ENCODE assay signal across 10 mouse cellular contexts in the genomic region with DNA sequence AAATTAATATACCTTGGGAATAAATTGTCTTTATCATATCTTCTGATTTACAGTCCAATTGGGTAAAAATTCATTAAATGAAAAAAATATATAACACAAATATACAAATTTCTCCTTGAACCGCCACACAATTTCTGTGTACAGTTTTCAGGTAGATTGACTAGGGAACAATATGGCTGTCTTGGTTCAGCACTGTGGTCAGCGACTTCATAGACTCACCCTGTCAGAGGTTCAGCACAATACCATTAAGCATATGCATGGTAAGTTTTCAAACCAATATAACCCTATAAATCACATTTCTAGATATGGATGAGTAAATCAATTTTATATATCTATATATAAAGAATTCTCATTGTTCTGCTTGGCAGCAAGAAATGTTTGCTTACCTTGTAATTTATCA. TPM values are rescaled to one million over a fixed set of nuclear protein-coding genes. Genes with fewer than 3 reads are reported as not detected.
A peak's percentile ranks its signal among the peaks of the same experiment; 100 is the strongest.
DNase-seq lines count a peak whose midpoint lies in the region; ATAC-seq and TF ChIP-seq lines count a peak whose summit lies in the region.
"Had no signal": no experiment of that assay in that cellular context is flagged by ENCODE, and none has a peak within 500 bp of the region (broad histone marks: within the 10 kb centered on the region; RNA-seq: fewer than 3 reads in every experiment).

No protein-coding gene starts in this region.

- no peak overlapping the region for H3K4me2 ChIP-seq in liver, postnatal 0 days (ENCODE audit: low read depth, low read length)

- no peak for TF ChIP-seq RAD21 in MEL (IDR thresholded peaks at IDR 0.05; ENCODE audit: low read depth, low read length)

- H3K4me1 ChIP-seq in liver, postnatal 0 days (ENCODE audit: insufficient read depth): peaks cover 9% of the 10 kb centered on the region; the same call in 1 of the 2 replicates
- no peaks in the 10 kb centered on the region for H3K4me1 ChIP-seq in MEL (ENCODE audit: control insufficient read depth in 1 of 2, insufficient read depth in 2 of 2, low read length in 2 of 2)
- H3K4me1 ChIP-seq: neural tube, embryonic 13.5 days had no signal

- peak; percentile 42 for DNase-seq in liver, postnatal 0 days
- no peak for DNase-seq in liver
- peak; percentile 58 for DNase-seq in MEL (ENCODE audit: low read depth, low spot score)
- peak; percentile 40 for DNase-seq in c-Kit-positive CD71-positive TER-119-positive erythroid progenitor cells, embryonic 14.5 days (ENCODE audit: low spot score)
- no peak for DNase-seq in layer of hippocampus, adult 9-11 months
- no peak for DNase-seq in cerebellum, adult 9-10 months
- DNase-seq: right cerebral cortex, postnatal 4 days had no signal

- H3K27ac ChIP-seq in liver, postnatal 0 days (ENCODE audit: low read depth): no peak overlapping the region
- no peak overlapping the region for H3K27ac ChIP-seq in MEL (ENCODE audit: control insufficient read depth, low read depth, low read length)
- H3K27ac ChIP-seq: neural tube, embryonic 13.5 days had no signal

- TF ChIP-seq POLR2A in MEL (IDR thresholded peaks at IDR 0.05; ENCODE audit: control insufficient read depth in 1 of 2, insufficient read depth in 1 of 2, low read depth in 1 of 2, low read length in 2 of 2, poor library complexity in 1 of 2): no peak

- H3K36me3 ChIP-seq in liver, postnatal 0 days (replicated peaks; ENCODE audit: insufficient read depth, low read length): no peaks in the 10 kb centered on the region
- no peaks in the 10 kb centered on the region for H3K36me3 ChIP-seq in MEL (ENCODE audit: control insufficient read depth in 1 of 2, insufficient read depth in 2 of 2, low read length in 2 of 2)
- H3K36me3 ChIP-seq: neural tube, embryonic 13.5 days had no signal

- WGBS in liver, postnatal 0 days (ENCODE audit: insufficient replicate concordance): 54% methylated on average over 2 of the region's 2 CpGs

- no peak for ATAC-seq in liver, postnatal 0 days
- ATAC-seq in megakaryocyte-erythroid progenitor cell, adult 5-6 weeks (replicated peaks; ENCODE audit: low FRiP score, low TSS enrichment, poor library complexity, severe bottlenecking): 0 out of 2 replicates have a peak, but pooled peaks have one; percentile 79
- ATAC-seq: Patski had no signal

- H3K79me2 ChIP-seq in MEL (ENCODE audit: control insufficient read depth, insufficient read depth, low read length, poor library complexity): no peaks in the 10 kb centered on the region

- no peak overlapping the region for H3K4me3 ChIP-seq in liver, postnatal 0 days (ENCODE audit: low read depth, low read length)
- H3K4me3 ChIP-seq in MEL (ENCODE audit: control insufficient read depth in 1 of 2, insufficient read depth in 1 of 2, low read depth in 2 of 2, low read length in 2 of 2): no peak overlapping the region
- H3K4me3 ChIP-seq: neural tube, embryonic 13.5 days had no signal

- TF ChIP-seq CTCF in liver, postnatal 0 days (IDR thresholded peaks at IDR 0.05; ENCODE audit: low read depth): no peak
- no peak for TF ChIP-seq CTCF in MEL (IDR thresholded peaks at IDR 0.05 in 2 of 3, conservative IDR thresholded peaks at IDR 0.05 in 1 of 3; ENCODE audit: control insufficient read depth in 1 of 3, insufficient read depth in 1 of 3, low read depth in 2 of 3, low read length in 3 of 3, poor library complexity in 1 of 3, severe bottlenecking in 1 of 3)

- peaks cover 24% of the 10 kb centered on the region for H3K27me3 ChIP-seq in liver, postnatal 0 days (ENCODE audit: insufficient read depth, low read length)
- H3K27me3 ChIP-seq in MEL (ENCODE audit: control insufficient read depth in 1 of 2, insufficient read depth in 2 of 2, low read length in 2 of 2): no peaks in the 10 kb centered on the region

- H3K9ac ChIP-seq in liver, postnatal 0 days (replicated peaks): no peak overlapping the region
- no peak overlapping the region for H3K9ac ChIP-seq in MEL (ENCODE audit: control insufficient read depth, low read depth, low read length, poor library complexity, severe bottlenecking)
- H3K9ac ChIP-seq: neural tube, embryonic 13.5 days had no signal

- H3K9me3 ChIP-seq in liver, postnatal 0 days (ENCODE audit: low read length): no peaks in the 10 kb centered on the region
- H3K9me3 ChIP-seq in MEL (replicated peaks; ENCODE audit: insufficient read depth, low read length): no peaks in the 10 kb centered on the region
- H3K9me3 ChIP-seq: neural tube, embryonic 13.5 days had no signal

- TF ChIP-seq EP300 in liver, postnatal 0 days (IDR thresholded peaks at IDR 0.05; ENCODE audit: low read depth): no peak
- no peak for TF ChIP-seq EP300 in MEL (IDR thresholded peaks at IDR 0.05; ENCODE audit: low read depth in 1 of 2, low read length in 2 of 2)

TF ChIP-seq in MEL, 35 proteins besides CTCF, POLR2A, EP300 and RAD21:
- TF ChIP-seq ELF1 (IDR thresholded peaks at IDR 0.05; ENCODE audit: low read depth, low read length) (no peak), POLR2AphosphoS5 (IDR thresholded peaks at IDR 0.05; ENCODE audit: borderline replicate concordance, low read depth, low read length) (no peak), CHD2 (IDR thresholded peaks at IDR 0.05; ENCODE audit: low read length) (no peak), TBP (IDR thresholded peaks at IDR 0.05; ENCODE audit: low read depth, low read length) (no peak), MAFK (IDR thresholded peaks at IDR 0.05; ENCODE audit: borderline replicate concordance, low read depth, low read length) (no peak), GATA1 (IDR thresholded peaks at IDR 0.05; ENCODE audit: low read depth, low read length) (no peak), HCFC1 (IDR thresholded peaks at IDR 0.05; ENCODE audit: low read depth, low read length) (no peak), NELFE (IDR thresholded peaks at IDR 0.05; ENCODE audit: low read depth, low read length) (no peak), MXI1 (IDR thresholded peaks at IDR 0.05; ENCODE audit: low read depth, low read length) (no peak), ZMIZ1 (IDR thresholded peaks at IDR 0.05; ENCODE audit: low read depth, low read length) (no peak), SMC3 (IDR thresholded peaks at IDR 0.05; ENCODE audit: low read depth, low read length) (no peak)

RNA-seq across cellular contexts. Expression of a gene that starts 3.0 kb away (rescaled TPM):
- 1.2 TPM in 2 replicates for polyA plus RNA-seq in liver, postnatal 0 days (2015; fragmentation: Nextera tagmentation; extraction: Ambion mirVana)
- not detected in 2 replicates for total RNA-seq in MEL (2012; rRNA removed)
- polyA plus RNA-seq in MEL (2012; ENCODE audit: insufficient read depth in 1 of 2, insufficient read length in 2 of 2, low read depth in 1 of 2, low replicate concordance in 2 of 2, missing spikeins in 1 of 2): not detected
- 0.27 TPM in 1 of 2 replicates, not detected in the other for total RNA-seq in megakaryocyte-erythroid progenitor cell, adult 5-6 weeks (2014; fragmentation: Nextera tagmentation)
- total RNA-seq in megakaryocyte-erythroid progenitor cell, adult 5-6 weeks (2017): not detected in 2 replicates
- polyA plus RNA-seq: Patski had no signal

Comparison
In these comparisons a context has a peak if more than half of its experiments do, and no peak if none do; other contexts are left out.
1. DNase-seq: peak in liver, postnatal 0 days (single experiment), MEL (single experiment) and c-Kit-positive CD71-positive TER-119-positive erythroid progenitor cells, embryonic 14.5 days (single experiment); none in liver (single experiment), layer of hippocampus, adult 9-11 months (single experiment) and cerebellum, adult 9-10 months (single experiment).